Mouse (Mus musculus) forebrain, embryonic 16.5 days (tissue): ENCODE data around the gene Dut. TPM values are rescaled to one million over a fixed set of nuclear protein-coding genes. Genes with fewer than 3 reads are reported as not detected.

Experiments
- ATAC-seq: fragments of 200-750 bp; cut with Nextera tagmentation; 2 replicates; pipeline ENCODE4 v1.8.0; 2017; ENCODE audit warnings: mild to moderate bottlenecking, moderate library complexity
- H3K27ac ChIP-seq: fragments of 300-500 bp; sonication (generic); 2 replicates; pipeline ENCODE4 v1.5.1; 2014; ENCODE audit warnings: low read length, control low read depth
- H3K27me3 ChIP-seq: fragments of 300-500 bp; sonication (generic); replicated peaks from 2 replicates; pipeline ENCODE4 v1.6.1; 2014; ENCODE audit warnings: low read length; ENCODE audit not compliant: control insufficient read depth, insufficient read depth
- H3K36me3 ChIP-seq: fragments of 300-500 bp; sonication (generic); 2 replicates; pipeline ENCODE4 v1.6.1; 2014; ENCODE audit not compliant: control insufficient read depth, insufficient read depth
- H3K4me1 ChIP-seq: fragments of 300-500 bp; sonication (generic); replicated peaks from 2 replicates; pipeline ENCODE4 v1.6.1; 2014; ENCODE audit warnings: low read length; ENCODE audit not compliant: control insufficient read depth, insufficient read depth
- H3K4me2 ChIP-seq: fragments of 300-500 bp; sonication (generic); 2 replicates; pipeline ENCODE4 v1.6.1; 2014; ENCODE audit warnings: mild to moderate bottlenecking, low read length, control low read depth
- H3K4me3 ChIP-seq: fragments of 300-500 bp; sonication (generic); replicated peaks from 2 replicates; pipeline ENCODE4 v1.5.1; 2014; ENCODE audit warnings: mild to moderate bottlenecking, low read length, control low read depth
- H3K9ac ChIP-seq: fragments of 300-500 bp; sonication (generic); replicated peaks from 2 replicates; pipeline ENCODE4 v1.6.1; 2014; ENCODE audit warnings: low read depth, low read length, control low read depth
- H3K9me3 ChIP-seq: fragments of 300-500 bp; sonication (generic); 2 replicates; pipeline ENCODE4 v1.6.1; 2016; ENCODE audit warnings: low read length; ENCODE audit not compliant: control insufficient read depth
- WGBS: fragments of 180-500 bp; shearing (Covaris S2); extraction: QIAGEN DNeasy Blood & Tissue Kit; methylation state at CpG from one replicate; pipeline ENCODE4 v1.1.7; 2014; 5-methylcytosine and 5-hydroxymethylcytosine counted together
- polyA plus RNA-seq: library from polyadenylated mRNA; unstranded; fragments of >200 nt; fragmentation: Nextera tagmentation; extraction: Ambion mirVana; gene quantifications from 2 replicates; pipeline ENCODE4 v1.2.1, GENCODE M21; 2015

Gene Dut
- polyA plus RNA-seq, 1 experiment from 2014 or later: 87.9 TPM

DNA sequence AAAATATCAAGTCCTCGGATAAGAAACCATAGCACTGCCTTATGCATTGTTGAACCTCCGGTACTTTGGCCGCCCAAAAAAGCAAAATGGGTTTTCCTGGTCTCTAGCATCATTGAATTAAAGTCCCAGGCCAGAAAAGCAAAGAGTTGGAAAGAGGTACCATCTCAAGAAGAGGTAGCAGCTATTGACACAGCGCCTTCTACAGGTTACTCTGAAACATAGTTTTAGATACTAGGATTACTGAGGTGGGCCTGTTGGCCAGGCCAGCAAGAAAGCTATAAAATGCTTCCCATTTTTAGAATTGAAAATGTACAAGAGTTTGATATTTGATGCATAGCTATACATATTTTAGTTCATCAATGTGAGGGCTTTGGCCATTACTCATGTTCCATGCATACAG, 2.9 kb downstream of the Dut start:
- Histone ChIP-seq H3K36me3 (peaks cover 16% of the 10 kb centered on the region), H3K4me3 (no peak overlapping the region), H3K27ac (no peak overlapping the region), H3K4me1 (peaks cover 13% of the 10 kb centered on the region), H3K9ac (no peak overlapping the region), H3K4me2 (no peak overlapping the region), H3K27me3 (no peaks in the 10 kb centered on the region), H3K9me3 (peaks cover 6% of the 10 kb centered on the region; the same call in 1 of the 2 replicates)
- ATAC-seq: no peak
- 89% methylated on average over 4 of the region's 4 CpGs for WGBS

DNA sequence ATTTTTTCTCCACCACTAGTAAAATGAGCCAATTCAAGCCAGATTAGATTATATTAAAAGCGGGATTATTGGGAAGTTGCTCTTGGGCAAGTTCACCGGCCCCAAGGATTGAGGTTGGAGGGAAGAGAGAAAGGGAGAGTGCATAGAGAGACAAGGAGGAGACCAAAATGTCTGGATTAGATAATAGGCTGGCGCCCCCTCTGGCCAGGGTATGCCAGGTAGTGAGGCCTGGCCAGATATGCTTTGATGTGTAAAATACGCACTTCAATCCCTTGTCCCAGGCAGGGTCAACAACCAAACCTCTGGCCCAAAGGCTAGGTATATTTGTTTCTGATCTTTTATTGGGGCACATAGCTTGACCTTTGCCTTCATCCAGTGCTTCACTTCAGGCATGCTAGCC, 4.8 kb downstream of the Dut start:
- H3K9me3 ChIP-seq: peaks cover 6% of the 10 kb centered on the region; the same call in 1 of the 2 replicates
- H3K36me3 ChIP-seq: peaks cover 16% of the 10 kb centered on the region
- H3K9ac ChIP-seq: no peak overlapping the region
- no peak overlapping the region for H3K4me3 ChIP-seq
- WGBS: 91% methylated on average over 4 of the region's 4 CpGs
- ATAC-seq: no peak
- H3K4me2 ChIP-seq: no peak overlapping the region
- no peaks in the 10 kb centered on the region for H3K27me3 ChIP-seq
- peaks cover 9% of the 10 kb centered on the region for H3K4me1 ChIP-seq
- H3K27ac ChIP-seq: no peak overlapping the region

DNA sequence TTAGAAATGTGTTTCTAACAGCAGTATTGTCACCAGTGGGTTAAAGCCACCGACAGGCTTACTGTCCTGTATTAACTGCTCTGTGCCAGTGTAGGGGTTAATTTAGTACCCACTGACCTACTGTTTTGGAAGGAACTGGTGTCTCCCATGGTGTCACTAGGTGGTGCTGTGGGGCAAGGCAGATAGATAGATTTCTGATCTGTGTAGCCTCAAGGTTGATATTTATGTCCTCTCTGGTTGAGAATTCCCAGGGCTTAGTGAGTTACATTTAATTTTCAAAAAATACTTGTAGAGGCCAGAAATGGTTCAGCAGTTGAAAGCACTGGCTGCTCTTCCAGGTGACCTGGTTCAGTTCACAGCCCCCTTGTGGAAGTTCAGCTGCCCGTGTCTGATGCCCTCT, 5.3 kb downstream of the Dut start:
- no peak overlapping the region for H3K9ac ChIP-seq
- H3K4me1 ChIP-seq: peaks cover 9% of the 10 kb centered on the region
- no peak for ATAC-seq
- no peak overlapping the region for H3K4me2 ChIP-seq
- peaks cover 6% of the 10 kb centered on the region; the same call in 1 of the 2 replicates for H3K9me3 ChIP-seq
- WGBS: 71% methylated on average over 2 of the region's 2 CpGs
- H3K27ac ChIP-seq: no peak overlapping the region
- H3K36me3 ChIP-seq: peaks cover 20% of the 10 kb centered on the region
- no peak overlapping the region for H3K4me3 ChIP-seq
- H3K27me3 ChIP-seq: no peaks in the 10 kb centered on the region

DNA sequence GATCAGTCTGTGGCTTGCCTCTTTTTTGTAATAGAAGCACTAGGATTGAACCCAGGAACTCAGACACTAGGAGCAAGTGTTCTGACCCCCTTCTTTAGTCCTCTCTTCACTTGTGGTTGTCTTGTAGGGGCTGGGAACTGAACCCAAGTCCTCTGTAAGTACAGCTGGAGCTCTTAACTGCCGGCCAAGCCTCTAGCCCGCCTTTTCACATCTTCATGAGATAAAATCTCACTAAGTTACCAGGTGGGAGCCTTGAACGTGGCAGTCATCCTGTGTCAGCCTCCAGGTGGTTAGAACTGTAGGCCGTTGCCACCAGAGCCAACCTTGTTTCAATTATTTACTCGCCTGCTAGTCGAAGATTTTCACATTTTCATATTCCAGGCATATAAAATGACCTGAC, 6.7 kb downstream of the Dut start:
- no peak overlapping the region for H3K9ac ChIP-seq
- peaks cover 6% of the 10 kb centered on the region; the same call in 1 of the 2 replicates for H3K9me3 ChIP-seq
- H3K27me3 ChIP-seq: no peaks in the 10 kb centered on the region
- no peak overlapping the region for H3K4me2 ChIP-seq
- ATAC-seq: no peak
- H3K4me3 ChIP-seq: no peak overlapping the region
- 96% methylated on average over 6 of the region's 6 CpGs for WGBS
- no peak overlapping the region for H3K27ac ChIP-seq
- peaks cover 25% of the 10 kb centered on the region for H3K36me3 ChIP-seq
- peaks cover under 1% of the 10 kb centered on the region for H3K4me1 ChIP-seq

DNA sequence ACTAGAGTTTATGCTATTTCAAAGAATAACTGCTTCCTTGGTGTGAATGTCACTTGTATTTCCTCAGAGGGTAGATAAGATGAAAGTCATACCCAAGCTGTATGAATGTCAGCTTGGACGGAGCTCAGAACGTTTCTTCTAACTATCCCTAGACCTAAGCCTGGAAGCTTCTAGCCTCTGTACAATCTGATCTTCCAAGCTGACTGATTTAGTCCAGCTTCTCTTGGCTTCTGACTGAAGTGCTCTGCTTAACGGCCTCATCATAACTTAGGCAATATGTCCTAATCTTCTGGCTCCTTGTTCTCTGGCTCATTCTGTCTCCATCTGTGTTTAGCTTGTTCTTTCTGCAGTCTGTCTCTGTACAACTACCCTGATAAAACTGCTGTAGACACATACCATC, 7.6 kb downstream of the Dut start:
- WGBS: 95% methylated on average over 3 of the region's 3 CpGs
- no peak overlapping the region for H3K4me3 ChIP-seq
- H3K36me3 ChIP-seq: peaks cover 25% of the 10 kb centered on the region

DNA sequence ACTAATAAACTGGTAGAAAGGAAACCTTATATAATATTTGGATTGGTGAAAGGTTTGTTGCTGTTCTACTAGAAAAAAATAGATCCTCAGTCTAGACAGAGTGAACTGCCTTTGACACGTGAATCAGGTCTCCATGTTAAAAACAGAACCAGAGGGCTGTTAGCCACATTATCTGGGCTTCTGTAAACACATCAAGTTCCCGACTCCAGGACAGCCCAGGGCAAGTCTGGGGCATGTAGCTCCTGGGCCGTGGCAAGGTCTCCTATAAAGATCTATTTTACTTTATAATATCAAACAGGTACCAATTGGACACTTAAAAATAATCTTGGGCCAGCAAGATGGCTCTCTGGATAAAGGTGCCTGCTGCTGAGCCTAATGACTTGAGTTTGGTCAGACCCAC, 8.9 kb downstream of the Dut start:
- 88% methylated on average over 3 of the region's 3 CpGs for WGBS
- H3K27me3 ChIP-seq: no peaks in the 10 kb centered on the region
- H3K4me2 ChIP-seq: no peak overlapping the region
- no peak for ATAC-seq
- no peak overlapping the region for H3K27ac ChIP-seq
- H3K4me1 ChIP-seq: no peaks in the 10 kb centered on the region
- no peak overlapping the region for H3K9ac ChIP-seq
- peaks cover 6% of the 10 kb centered on the region; the same call in 1 of the 2 replicates for H3K9me3 ChIP-seq
- no peak overlapping the region for H3K4me3 ChIP-seq
- H3K36me3 ChIP-seq: peaks cover 22% of the 10 kb centered on the region

More for the DNA sequence above, 7.6 kb downstream of the Dut start:
- H3K27me3 ChIP-seq: no peaks in the 10 kb centered on the region
- no peaks in the 10 kb centered on the region for H3K4me1 ChIP-seq
- H3K27ac ChIP-seq: no peak overlapping the region
- H3K9ac ChIP-seq: no peak overlapping the region
- H3K4me2 ChIP-seq: no peak overlapping the region
- peaks cover 6% of the 10 kb centered on the region; the same call in 1 of the 2 replicates for H3K9me3 ChIP-seq
- ATAC-seq: no peak

DNA sequence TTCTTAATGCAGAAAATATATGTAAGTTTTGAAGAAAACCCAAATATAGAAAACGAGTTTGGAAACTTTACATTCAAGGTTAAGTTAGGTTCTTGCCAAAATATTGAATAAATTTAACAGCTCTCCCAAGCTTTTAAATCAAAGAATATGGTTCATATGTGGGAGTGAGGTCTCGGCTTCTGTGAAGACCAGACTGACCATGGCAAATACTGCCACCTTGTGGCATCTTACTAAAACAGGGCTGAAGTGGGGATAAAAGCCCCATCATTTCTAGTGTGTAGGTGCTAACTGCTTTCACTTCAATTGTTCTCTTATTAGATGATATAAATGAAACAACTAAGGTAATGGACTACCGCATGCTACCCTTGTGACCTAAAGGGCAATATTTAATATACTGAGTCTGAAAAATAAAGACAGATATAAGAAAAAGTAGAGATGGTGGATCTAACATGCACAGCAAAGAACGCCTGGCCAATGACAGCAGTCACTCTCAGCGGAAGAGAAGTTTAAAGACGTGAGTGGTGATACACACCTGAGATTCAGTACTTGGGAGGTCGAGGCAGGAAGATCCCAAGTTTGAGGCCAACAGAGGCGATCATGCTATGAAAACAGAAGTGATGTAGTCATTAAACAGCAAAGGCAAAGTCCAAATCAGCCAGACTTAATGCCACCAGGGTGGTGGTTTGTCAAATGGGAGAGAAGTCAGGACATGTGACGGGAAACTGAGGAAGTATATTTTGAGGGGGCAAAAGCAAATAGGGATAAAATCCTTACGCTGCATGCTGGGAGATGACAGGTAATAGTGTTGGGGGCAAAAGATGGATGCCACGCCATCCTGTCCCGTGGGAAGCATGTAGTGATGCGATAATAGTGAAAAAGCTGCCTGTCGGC, 12.5 kb downstream of the Dut start:
- Histone ChIP-seq H3K9me3 (peaks cover 3% of the 10 kb centered on the region; the same call in 1 of the 2 replicates), H3K4me2 (no peak overlapping the region), H3K4me3 (no peak overlapping the region), H3K27me3 (no peaks in the 10 kb centered on the region), H3K27ac (no peak overlapping the region), H3K4me1 (peaks cover 4% of the 10 kb centered on the region), H3K9ac (no peak overlapping the region), H3K36me3 (peaks cover 12% of the 10 kb centered on the region)
- WGBS: 84% methylated on average over 14 of the region's 14 CpGs
- no peak for ATAC-seq

DNA sequence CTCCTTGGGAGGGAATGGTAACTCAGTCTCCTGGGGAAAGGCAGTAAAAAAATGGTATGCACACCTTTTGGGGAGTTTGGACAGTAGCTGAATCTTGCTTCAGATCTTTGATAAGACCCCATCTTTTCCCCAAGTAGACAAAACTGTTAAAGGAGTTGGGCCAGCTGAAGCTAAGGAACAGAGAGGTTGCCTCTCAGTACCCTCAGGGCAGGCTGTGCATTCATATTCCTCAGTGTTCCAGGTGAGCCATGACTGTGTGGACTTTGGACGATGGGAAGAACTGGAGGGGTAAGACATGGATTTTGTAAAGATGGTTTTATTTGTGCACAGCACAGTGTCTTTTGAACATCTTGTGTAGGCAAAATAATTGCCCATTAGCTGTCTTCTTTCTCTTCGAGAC, 13.3 kb downstream of the Dut start:
- Histone ChIP-seq H3K9ac (no peak overlapping the region), H3K27me3 (no peaks in the 10 kb centered on the region), H3K4me1 (peaks cover 4% of the 10 kb centered on the region), H3K27ac (no peak overlapping the region), H3K36me3 (peaks cover 9% of the 10 kb centered on the region), H3K4me2 (no peak overlapping the region), H3K9me3 (no peaks in the 10 kb centered on the region), H3K4me3 (no peak overlapping the region)
- ATAC-seq: no peak
- WGBS: 85% methylated on average over 2 of the region's 2 CpGs

DNA sequence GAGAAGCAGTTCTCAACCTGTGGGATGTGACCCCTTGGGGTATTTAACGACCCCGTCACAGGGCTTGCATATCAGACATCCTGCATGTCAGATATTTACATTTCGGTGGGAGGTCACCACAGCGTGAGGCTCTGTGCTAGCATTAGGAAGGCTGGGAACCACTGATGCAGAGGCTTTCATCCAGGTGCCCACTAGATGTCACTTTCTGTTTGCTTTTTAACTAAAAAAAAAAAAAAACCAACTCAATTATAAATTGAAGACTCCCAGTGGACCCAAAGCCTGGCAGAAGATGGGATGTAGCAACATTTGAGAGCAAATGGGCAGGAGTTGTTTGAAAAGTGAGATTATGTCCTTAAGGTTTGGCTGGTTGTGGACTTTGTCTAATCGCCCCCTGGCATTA, 16.1 kb downstream of the Dut start:
- H3K4me3 ChIP-seq: no peak overlapping the region
- no peaks in the 10 kb centered on the region for H3K9me3 ChIP-seq
- H3K4me1 ChIP-seq: peaks cover 4% of the 10 kb centered on the region
- H3K9ac ChIP-seq: no peak overlapping the region
- no peaks in the 10 kb centered on the region for H3K27me3 ChIP-seq
- ATAC-seq: no peak
- H3K27ac ChIP-seq: no peak overlapping the region
- no peaks in the 10 kb centered on the region for H3K36me3 ChIP-seq
- 23% methylated on average over 5 of the region's 5 CpGs for WGBS
- H3K4me2 ChIP-seq: no peak overlapping the region
